Mouse (Mus musculus) embryonic facial prominence, embryonic 14.5 days (tissue): ENCODE data around the gene Nfatc3. TPM values are rescaled to one million over a fixed set of nuclear protein-coding genes. Genes with fewer than 3 reads are reported as not detected.
A peak's percentile ranks its signal among the peaks of the same experiment; 100 is the strongest.

Experiments
- ATAC-seq: fragments of 200-750 bp; cut with Nextera tagmentation; 2 replicates; pipeline ENCODE4 v1.8.0; 2017; ENCODE audit warnings: low read depth, moderate number of reproducible peaks, moderate TSS enrichment
- DNase-seq: peaks from one replicate; pipeline ENCODE4 v3.0.0-alpha.2; 2015; ENCODE audit warnings: low spot score
- H3K27ac ChIP-seq: fragments of 300-500 bp; sonication (generic); replicated peaks from 2 replicates; pipeline ENCODE4 v1.5.1; 2014; ENCODE audit warnings: low read depth, mild to moderate bottlenecking, low read length, moderate library complexity
- H3K27me3 ChIP-seq: fragments of 300-500 bp; sonication (generic); replicated peaks from 2 replicates; pipeline ENCODE4 v1.6.1; 2014; ENCODE audit warnings: low read length; ENCODE audit not compliant: control insufficient read depth, insufficient read depth
- H3K36me3 ChIP-seq: fragments of 300-500 bp; sonication (generic); 2 replicates; pipeline ENCODE4 v1.6.1; 2014; ENCODE audit warnings: low read length, mixed read lengths; ENCODE audit not compliant: control insufficient read depth, insufficient read depth
- H3K4me1 ChIP-seq: fragments of 300-500 bp; sonication (generic); 2 replicates; pipeline ENCODE4 v1.6.1; 2014; ENCODE audit warnings: antibody characterized with exemption, low read length; ENCODE audit not compliant: control insufficient read depth, insufficient read depth
- H3K4me2 ChIP-seq: fragments of 300-500 bp; sonication (generic); 2 replicates; pipeline ENCODE4 v1.6.1; 2014; ENCODE audit warnings: low read depth, mild to moderate bottlenecking, low read length, moderate library complexity, mixed read lengths
- H3K4me3 ChIP-seq: fragments of 300-500 bp; sonication (generic); 2 replicates; pipeline ENCODE4 v1.5.1; 2014; ENCODE audit warnings: low read depth, mild to moderate bottlenecking, low read length
- H3K9ac ChIP-seq: fragments of 300-500 bp; sonication (generic); 2 replicates; pipeline ENCODE4 v1.6.1; 2014; ENCODE audit warnings: low read depth, mild to moderate bottlenecking, low read length, moderate library complexity, mixed read lengths
- H3K9me3 ChIP-seq: fragments of 300-500 bp; sonication (generic); 2 replicates; pipeline ENCODE4 v1.6.1; 2016; ENCODE audit warnings: low read length; ENCODE audit not compliant: control insufficient read depth
- WGBS: fragments of 180-500 bp; shearing (Covaris S2); extraction: QIAGEN DNeasy Blood & Tissue Kit; methylation state at CpG from one replicate; pipeline ENCODE4 v1.1.7; 2014; 5-methylcytosine and 5-hydroxymethylcytosine counted together
- polyA plus RNA-seq: library from polyadenylated mRNA; unstranded; fragments of >200 nt; fragmentation: Nextera tagmentation; extraction: Ambion mirVana; gene quantifications from 2 replicates; pipeline ENCODE4 v1.2.1, GENCODE M21; 2014

Nfatc3 gene
- polyA plus RNA-seq, 1 experiment from 2014 or later = 7.3 TPM

DNA sequence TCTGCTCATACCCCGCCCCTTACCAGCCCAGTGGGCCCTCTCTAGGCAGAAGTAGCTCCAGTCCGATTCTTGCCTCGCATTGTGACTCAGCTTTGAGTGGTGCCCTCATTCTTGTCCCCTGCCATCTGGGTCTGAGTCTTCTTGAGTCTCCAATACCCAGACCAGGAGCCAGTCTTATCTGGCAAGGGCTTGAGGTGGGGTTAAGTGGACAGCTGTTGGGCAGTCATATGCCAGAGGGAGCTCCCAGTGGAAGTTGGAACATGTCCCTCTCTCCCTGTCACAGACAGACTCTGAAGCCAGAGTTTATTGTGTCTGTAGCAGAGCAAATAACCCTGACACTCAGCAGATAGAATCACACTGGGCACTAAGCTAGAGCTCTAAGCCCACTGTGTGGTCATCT, 7.6 kb upstream of the Nfatc3 start:
- Histone ChIP-seq H3K36me3 (peaks cover 35% of the 10 kb centered on the region), H3K27ac (no peak overlapping the region), H3K9ac (no peak overlapping the region), H3K27me3 (no peaks in the 10 kb centered on the region), H3K4me3 (no peak overlapping the region), H3K9me3 (no peaks in the 10 kb centered on the region), H3K4me2 (no peak overlapping the region), H3K4me1 (no peaks in the 10 kb centered on the region)
- 88% methylated on average over 3 of the region's 3 CpGs for WGBS
- DNase-seq (no peak), ATAC-seq (no peak)

DNA sequence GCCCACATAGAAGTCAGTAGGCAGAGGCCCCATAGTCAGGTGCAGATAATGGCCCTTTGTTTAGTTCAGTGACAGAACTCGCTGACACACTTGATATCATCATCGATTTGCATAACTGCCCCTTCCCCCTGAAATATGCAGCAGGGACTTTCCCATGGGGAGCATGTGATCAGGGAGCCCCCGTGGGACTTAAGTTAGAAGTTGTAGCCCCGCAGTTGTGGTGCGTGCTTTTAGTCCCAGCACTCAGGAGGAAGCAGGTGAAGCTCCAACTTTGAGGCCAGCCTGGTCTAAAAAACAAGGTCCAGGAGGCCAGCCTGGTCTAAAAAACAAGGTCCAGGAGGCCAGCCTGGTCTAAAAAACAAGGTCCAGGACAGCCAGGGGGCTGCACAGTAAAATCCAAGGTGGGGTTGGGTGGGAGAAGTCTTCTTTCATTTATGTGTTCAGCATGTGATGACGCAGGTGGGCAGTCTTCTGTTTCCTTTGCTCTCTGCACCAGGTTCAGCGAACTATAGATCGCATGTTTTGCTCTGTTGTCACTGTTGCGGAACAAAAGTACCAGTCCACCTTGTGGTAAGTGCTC, 6.0 kb upstream of the Nfatc3 start:
- 86% methylated on average over 9 of the region's 9 CpGs for WGBS
- H3K36me3 ChIP-seq = peaks cover 35% of the 10 kb centered on the region
- no peak for ATAC-seq

DNA sequence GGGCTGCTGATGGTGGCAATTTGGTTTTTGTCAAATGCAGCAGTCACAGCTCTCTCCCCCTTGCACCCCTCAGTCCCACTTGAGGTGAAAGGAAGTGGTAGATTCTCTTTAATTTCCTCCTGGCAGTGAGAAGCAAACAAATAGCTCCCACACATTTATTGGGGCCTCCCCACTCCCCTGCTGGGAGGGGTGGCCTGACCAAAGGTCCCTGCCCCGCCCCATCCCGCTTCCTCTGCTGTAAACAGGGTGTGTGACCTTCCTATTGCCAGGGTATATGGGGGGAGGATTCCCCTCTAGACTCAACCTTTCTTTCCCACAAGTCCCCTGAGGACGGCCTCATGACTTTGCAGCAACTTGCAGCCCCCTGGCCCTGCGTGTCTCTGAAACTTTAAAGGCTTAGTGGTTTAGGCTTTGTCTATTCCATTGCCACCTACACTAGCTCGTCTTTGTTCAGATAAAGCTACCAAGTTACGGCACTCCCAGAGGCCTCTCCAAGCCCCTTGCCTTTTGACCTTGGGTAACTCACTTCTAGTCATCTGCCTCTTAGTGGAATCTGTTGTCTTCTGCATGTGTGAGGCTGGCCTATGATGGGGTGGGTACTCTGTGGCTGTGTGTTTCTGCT, 4.3 kb upstream of the Nfatc3 start:
- ATAC-seq (no peak), DNase-seq (no peak)
- H3K27ac ChIP-seq = no peak overlapping the region
- WGBS = 70% methylated on average over 6 of the region's 6 CpGs
- no peaks in the 10 kb centered on the region for H3K27me3 ChIP-seq
- H3K4me3 ChIP-seq = no peak overlapping the region
- peaks cover 35% of the 10 kb centered on the region for H3K36me3 ChIP-seq
- H3K4me1 ChIP-seq = 0 out of 2 replicates have a peak, but pooled peaks cover 4% of the 10 kb centered on the region
- no peak overlapping the region for H3K9ac ChIP-seq
- H3K4me2 ChIP-seq = no peak overlapping the region
- no peaks in the 10 kb centered on the region for H3K9me3 ChIP-seq

More for the DNA sequence above, 6.0 kb upstream of the Nfatc3 start:
- Histone ChIP-seq H3K4me1 (no peaks in the 10 kb centered on the region), H3K27ac (no peak overlapping the region), H3K4me3 (no peak overlapping the region), H3K9me3 (no peaks in the 10 kb centered on the region), H3K4me2 (no peak overlapping the region), H3K9ac (no peak overlapping the region), H3K27me3 (no peaks in the 10 kb centered on the region)
- DNase-seq = no peak

DNA sequence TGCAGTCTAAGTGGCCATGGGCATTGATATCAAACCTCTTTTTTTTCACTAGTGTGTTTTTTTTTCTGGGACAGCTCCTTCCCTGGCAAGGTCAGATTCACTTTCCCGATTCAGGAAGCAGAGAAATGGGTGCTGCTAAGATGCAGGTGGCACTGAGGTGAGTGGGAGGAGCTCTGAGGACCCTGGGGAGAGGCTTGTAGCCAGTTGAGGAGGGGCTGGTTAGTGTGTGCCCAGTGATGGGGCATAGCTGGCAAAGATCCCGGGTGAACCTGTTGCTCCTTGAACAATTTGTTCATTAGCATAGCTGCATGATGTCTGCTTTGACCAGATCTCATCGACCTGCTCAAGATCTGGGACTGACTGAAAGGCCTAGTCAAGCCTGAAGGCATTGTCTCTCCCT, 3.6 kb upstream of the Nfatc3 start:
- Histone ChIP-seq H3K4me2 (no peak overlapping the region), H3K9me3 (no peaks in the 10 kb centered on the region), H3K9ac (no peak overlapping the region), H3K27ac (no peak overlapping the region), H3K27me3 (no peaks in the 10 kb centered on the region), H3K36me3 (peaks cover 28% of the 10 kb centered on the region), H3K4me3 (no peak overlapping the region), H3K4me1 (0 out of 2 replicates have a peak, but pooled peaks cover 4% of the 10 kb centered on the region)
- ATAC-seq = no peak
- DNase-seq = no peak
- 64% methylated on average over 3 of the region's 3 CpGs for WGBS

DNA sequence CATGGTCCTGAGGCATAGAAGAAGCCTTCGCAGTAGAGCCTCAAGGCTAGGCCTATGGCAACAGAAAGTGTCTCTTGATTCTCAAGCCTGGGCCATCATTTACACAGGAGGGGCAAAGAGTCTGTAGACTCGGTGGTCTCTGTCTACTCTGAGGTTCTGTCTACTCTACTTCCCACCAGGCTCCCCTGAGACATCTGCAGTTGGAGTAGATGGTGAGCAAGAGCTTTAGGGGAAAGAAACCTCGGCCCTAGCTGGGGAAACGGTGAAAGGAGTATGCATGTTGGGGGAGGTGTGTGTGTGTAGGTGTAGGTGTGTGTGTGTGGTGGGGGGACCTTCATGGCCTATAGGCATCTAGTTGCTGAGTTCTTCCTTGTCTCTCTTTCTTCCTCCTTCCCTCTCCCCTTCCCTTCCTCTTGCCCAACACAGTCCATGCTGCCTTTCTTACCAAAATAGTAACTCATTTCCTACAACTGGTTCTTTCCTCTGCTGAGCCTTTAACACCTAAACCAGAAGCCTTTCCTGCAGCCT, 2.1 kb upstream of the Nfatc3 start:
- Histone ChIP-seq H3K27ac (no peak overlapping the region), H3K9ac (no peak overlapping the region), H3K4me1 (peaks cover 9% of the 10 kb centered on the region), H3K4me2 (no peak overlapping the region), H3K27me3 (no peaks in the 10 kb centered on the region), H3K4me3 (no peak overlapping the region), H3K36me3 (peaks cover 24% of the 10 kb centered on the region), H3K9me3 (no peaks in the 10 kb centered on the region)
- no peak for ATAC-seq
- WGBS = 86% methylated on average over 4 of the region's 4 CpGs
- DNase-seq = no peak

DNA sequence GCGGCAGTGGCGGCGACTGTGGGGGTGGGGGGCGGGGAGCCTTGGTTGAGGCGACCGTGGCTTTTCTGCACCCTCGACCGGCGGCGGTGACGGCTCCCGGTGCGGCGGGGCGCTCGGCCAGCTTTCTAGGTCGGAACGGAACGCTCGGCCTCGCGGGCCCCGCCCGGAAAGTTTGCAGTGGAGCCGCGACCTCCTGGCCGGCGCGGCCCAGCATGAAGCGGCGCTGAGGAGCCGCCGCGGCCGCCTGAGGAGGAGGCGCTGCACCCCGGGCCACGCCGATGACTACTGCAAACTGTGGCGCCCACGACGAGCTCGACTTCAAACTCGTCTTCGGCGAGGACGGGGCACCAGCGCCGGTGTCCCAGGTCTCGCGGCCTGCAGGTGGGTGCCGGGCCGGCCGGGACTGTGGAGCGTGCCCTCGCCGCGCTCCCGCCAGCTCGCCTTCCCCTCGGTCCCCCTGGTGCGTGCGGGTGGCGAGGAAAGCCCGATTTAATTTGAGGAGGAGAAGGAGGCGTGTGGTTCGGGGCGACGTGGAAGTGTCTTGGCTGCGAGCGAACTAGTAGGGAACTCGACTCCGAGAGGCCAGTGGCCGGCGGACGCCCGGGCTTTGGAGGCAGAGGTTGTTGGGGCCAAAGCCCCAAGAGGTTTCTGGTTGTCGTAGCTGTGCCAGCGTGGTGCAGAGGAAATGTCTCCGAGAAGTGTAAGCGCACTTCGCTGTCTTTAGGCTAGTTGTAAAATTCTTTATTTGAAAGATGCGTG, 1.2 kb downstream of the Nfatc3 start:
- peak overlapping the region; percentile 74 for H3K4me2 ChIP-seq
- 0% methylated on average over 38 of the region's 83 CpGs for WGBS
- ATAC-seq = peak; percentile 80

DNA sequence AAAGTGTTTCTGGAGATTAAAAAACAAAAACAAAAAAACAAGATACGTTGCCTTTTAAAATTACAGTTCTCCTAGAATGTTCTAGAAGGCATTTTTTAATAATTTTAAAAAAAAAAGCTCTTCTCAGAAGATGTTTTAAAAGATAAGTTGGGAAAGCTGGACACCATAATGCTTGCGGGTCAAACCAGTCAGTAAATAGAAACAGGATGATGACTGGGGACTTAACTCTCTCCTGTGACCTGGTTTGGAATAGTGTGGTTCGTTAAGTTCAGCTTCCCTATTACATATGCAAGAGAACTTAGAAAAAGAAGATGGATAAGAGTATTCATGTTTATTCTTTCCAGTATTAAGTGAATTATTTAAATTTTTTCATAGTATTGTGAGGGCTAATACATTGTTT, 1.9 kb downstream of the Nfatc3 start:
- DNase-seq = no peak
- H3K36me3 ChIP-seq = no peaks in the 10 kb centered on the region

More for the DNA sequence above, 1.2 kb downstream of the Nfatc3 start:
- Histone ChIP-seq H3K36me3 (no peaks in the 10 kb centered on the region), H3K27ac (peak overlapping the region; percentile 92), H3K4me1 (peaks cover 15% of the 10 kb centered on the region), H3K27me3 (no peaks in the 10 kb centered on the region), H3K9me3 (no peaks in the 10 kb centered on the region), H3K9ac (peak overlapping the region; percentile 89), H3K4me3 (peak overlapping the region; percentile 84)
- DNase-seq = peak; percentile 62

DNA sequence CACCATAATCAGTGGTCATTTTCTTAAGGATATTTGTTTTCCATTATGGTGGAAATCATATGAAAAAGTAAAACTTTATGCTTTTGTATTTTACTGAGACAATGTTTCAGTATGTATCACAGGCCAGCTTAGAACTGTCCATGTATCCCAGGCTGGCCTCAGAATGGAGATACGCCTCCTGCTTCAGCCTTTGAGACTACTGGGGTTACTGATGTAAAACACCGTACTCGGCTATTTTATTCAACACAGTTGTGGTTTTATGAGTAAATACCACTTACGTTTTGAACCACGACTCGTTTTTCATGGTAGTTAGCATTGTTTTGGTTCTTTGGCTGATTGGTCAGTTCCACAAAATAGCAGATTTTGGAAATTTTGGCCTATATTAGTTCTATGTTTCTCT, 3.0 kb downstream of the Nfatc3 start:
- H3K9me3 ChIP-seq = no peaks in the 10 kb centered on the region
- no peak overlapping the region; the same call in 1 of the 2 replicates for H3K9ac ChIP-seq
- no peak for DNase-seq
- H3K4me2 ChIP-seq = peak overlapping the region; percentile 74
- no peaks in the 10 kb centered on the region for H3K36me3 ChIP-seq
- peak overlapping the region; percentile 84; the same call in 1 of the 2 replicates for H3K4me3 ChIP-seq
- H3K27ac ChIP-seq = no peak overlapping the region
- no peaks in the 10 kb centered on the region for H3K27me3 ChIP-seq
- ATAC-seq = no peak
- 63% methylated on average over 6 of the region's 6 CpGs for WGBS
- peaks cover 15% of the 10 kb centered on the region for H3K4me1 ChIP-seq

More for the DNA sequence above, 1.9 kb downstream of the Nfatc3 start:
- peaks cover 15% of the 10 kb centered on the region for H3K4me1 ChIP-seq
- H3K27ac ChIP-seq = no peak overlapping the region
- no peaks in the 10 kb centered on the region for H3K27me3 ChIP-seq
- H3K9me3 ChIP-seq = no peaks in the 10 kb centered on the region
- peak overlapping the region; percentile 89 for H3K9ac ChIP-seq
- WGBS = 2% methylated on average over 3 of the region's 3 CpGs
- ATAC-seq = no peak
- peak overlapping the region; percentile 84 for H3K4me3 ChIP-seq
- H3K4me2 ChIP-seq = peak overlapping the region; percentile 74
